Mouse (Mus musculus) G1E (cell line): Measurements from ENCODE around the gene Dok3. TPM values are rescaled to one million over a fixed set of nuclear protein-coding genes. Genes with fewer than 3 reads are reported as not detected.
A peak's percentile ranks its signal among the peaks of the same experiment; 100 is the strongest.
"Not testable (repeated sequence)": the region's sequence is repeated elsewhere in the genome, so short reads cannot be mapped to it uniquely, and the experiment has no call there.

Source experiments
- ATAC-seq: 2 replicates; pipeline ENCODE4 v1.8.0; 2016; ENCODE audit warnings: mild to moderate bottlenecking; ENCODE audit not compliant: insufficient number of reproducible peaks, poor library complexity, low FRiP score, severe bottlenecking; ENCODE audit errors: extremely low read depth
- DNase-seq: peaks from one replicate; pipeline ENCODE4 v3.0.0; 2012; ENCODE audit warnings: low spot score
- H3K27me3 ChIP-seq: 2 replicates; pipeline ENCODE4 v1.6.1; 2012; ENCODE audit warnings: mild to moderate bottlenecking, low read length, inconsistent platforms; ENCODE audit not compliant: insufficient read depth
- H3K36me3 ChIP-seq: replicated peaks from 2 replicates; pipeline ENCODE3; 2012; ENCODE audit warnings: mild to moderate bottlenecking, inconsistent platforms
- H3K4me1 ChIP-seq: 2 replicates; pipeline ENCODE4 v1.6.1; 2012; ENCODE audit warnings: low read depth, low read length, inconsistent platforms, mixed read lengths; ENCODE audit not compliant: insufficient read depth
- H3K4me3 ChIP-seq: 2 replicates; pipeline ENCODE4 v1.5.1; 2012; ENCODE audit warnings: low read depth, mild to moderate bottlenecking, inconsistent platforms, low read length, moderate library complexity, mixed read lengths
- H3K9me3 ChIP-seq: replicated peaks from 2 replicates; pipeline ENCODE4 v1.6.1; 2012; ENCODE audit warnings: inconsistent platforms
- CTCF ChIP-seq: IDR thresholded peaks from 2 replicates; pipeline ENCODE4 v1.5.1; 2012; ENCODE audit warnings: low read depth, low read length, inconsistent platforms, mixed read lengths
- GATA1 ChIP-seq: IDR thresholded peaks from 2 replicates; pipeline ENCODE4 v1.6.1; 2012; ENCODE audit warnings: borderline replicate concordance, low read length, inconsistent platforms, mixed read lengths
- GATA2 ChIP-seq: IDR thresholded peaks from 2 replicates; pipeline ENCODE4 v1.6.1; 2012; ENCODE audit warnings: low read depth, low read length, inconsistent platforms, borderline replicate concordance
- POLR2AphosphoS5 ChIP-seq: IDR thresholded peaks from 2 replicates; pipeline ENCODE4 v1.6.1; 2012; ENCODE audit warnings: low read depth, low read length, inconsistent platforms; ENCODE audit not compliant: insufficient replicate concordance
- TAL1 ChIP-seq: conservative IDR thresholded peaks from 2 replicates; pipeline ENCODE4 v1.6.1; 2012; ENCODE audit warnings: low read depth, low read length, inconsistent platforms, mixed read lengths
- polyA plus RNA-seq: library from polyadenylated mRNA; stranded (reverse); fragments of >175 nt; gene quantifications from 2 replicates; pipeline ENCODE4 v1.2.3, GENCODE M21; 2012
- total RNA-seq, 2 experiments: library from RNA; stranded (forward) in 1 of 2; stranded (reverse) in 1 of 2; fragments of 200-1000 nt in 1 of 2; fragments of >200 nt in 1 of 2; fragmentation: Nextera tagmentation in 1 of 2; gene quantifications; 2 replicates each; pipeline ENCODE4 v1.2.3; 2014 to 2017

The Dok3 gene
- total and polyA plus RNA-seq, 3 experiments, result 1.6 to 11.6 (median 8.8) TPM

DNA sequence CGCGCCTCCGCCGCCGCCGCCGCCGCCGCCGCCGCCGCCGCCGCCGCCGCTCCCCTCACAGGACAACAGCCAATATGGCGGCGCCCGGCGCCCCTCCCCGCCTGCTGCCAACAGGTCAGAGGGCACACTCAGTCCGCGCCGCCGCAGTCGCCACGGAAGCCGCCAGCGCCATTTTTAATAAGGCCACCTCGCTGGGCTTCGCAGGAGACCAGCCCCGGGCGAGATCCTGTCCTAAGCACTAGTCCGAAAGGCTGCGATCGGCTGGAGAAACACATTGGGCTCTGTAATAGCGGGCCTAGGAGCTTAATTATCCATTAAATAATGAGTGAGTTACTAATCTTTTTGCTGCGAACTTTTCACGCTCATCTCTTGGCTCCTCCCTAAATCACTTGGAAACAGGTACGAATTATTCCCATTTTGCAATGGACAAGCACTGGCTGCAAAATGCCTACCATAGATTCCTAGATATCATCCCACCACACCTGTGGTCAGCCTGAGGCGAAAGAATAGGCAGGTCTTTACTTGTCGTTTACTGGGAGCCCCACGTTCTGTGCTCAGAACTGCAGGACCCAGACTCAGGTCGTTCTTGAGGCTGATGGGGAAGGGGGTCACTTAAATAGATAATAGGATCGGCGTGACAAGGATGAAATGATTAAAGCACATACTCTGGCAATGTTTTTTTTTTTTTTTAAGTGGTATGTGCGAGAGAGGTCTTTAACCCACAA is 42.1 kb upstream of the Dok3 start, which contains the start of gene Fam193b:
TSS of gene Fam193b (minus strand) at position 94 of the 725 bp plus-strand sequence.
- ATAC-seq, result peak; percentile 69
- TF ChIP-seq CTCF, result no peak
- no peak for TF ChIP-seq GATA1
- no peak for TF ChIP-seq POLR2AphosphoS5
- TF ChIP-seq TAL1, result no peak
- TF ChIP-seq GATA2, result no peak
- DNase-seq, result peak; percentile 87
- peak within 1 kb of the TSS; percentile 93 for H3K4me3 ChIP-seq
- peaks cover 3% of the 10 kb centered on the region; the same call in 1 of the 2 replicates for H3K9me3 ChIP-seq
- peaks cover 31% of the 10 kb centered on the region for H3K36me3 ChIP-seq
- peaks cover 25% of the 10 kb centered on the region for H3K4me1 ChIP-seq
- H3K27me3 ChIP-seq, result no peaks in the 10 kb centered on the region

DNA sequence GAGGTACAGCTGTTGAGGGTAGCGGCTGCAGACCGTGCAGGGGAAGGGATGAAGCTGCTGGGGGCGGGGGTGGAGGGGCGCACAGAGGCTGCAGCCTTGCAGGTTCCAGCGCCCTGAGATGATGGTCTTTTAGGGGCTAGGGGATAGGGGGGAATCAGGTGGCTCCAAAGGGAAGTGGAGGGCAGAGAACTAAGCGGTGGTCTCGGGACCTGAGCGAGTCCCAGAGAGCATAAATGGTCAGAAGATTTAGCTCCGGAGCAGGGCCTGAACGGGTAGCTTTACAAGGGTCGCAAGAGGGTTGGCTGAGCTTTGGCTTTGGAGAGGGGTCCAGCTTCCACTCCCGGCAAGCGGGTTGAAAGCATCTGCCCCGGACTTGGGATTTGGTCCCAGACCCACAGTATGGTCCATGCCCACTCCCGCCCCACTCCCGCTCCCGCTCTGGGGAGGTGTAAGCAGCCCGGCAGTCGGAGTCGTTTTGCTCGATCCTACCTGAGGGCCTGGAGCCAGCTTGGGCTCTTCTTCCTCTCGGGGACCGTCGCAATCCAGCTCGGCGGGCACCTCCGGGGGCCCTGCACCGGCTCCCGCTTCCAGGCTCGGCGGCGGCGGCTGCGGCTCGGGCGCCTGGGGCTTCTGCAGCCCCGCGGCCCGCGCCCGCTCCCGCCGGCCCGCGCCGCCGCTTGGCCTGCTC is 41.3 kb upstream of the Dok3 start:
- no peak for TF ChIP-seq GATA1
- TF ChIP-seq POLR2AphosphoS5, result no peak
- no peak for TF ChIP-seq GATA2
- TF ChIP-seq TAL1, result no peak
- TF ChIP-seq CTCF, result no peak
- H3K9me3 ChIP-seq, result peaks cover 3% of the 10 kb centered on the region; the same call in 1 of the 2 replicates
- peaks cover 38% of the 10 kb centered on the region for H3K36me3 ChIP-seq
- H3K4me3 ChIP-seq, result peak overlapping the region; percentile 93
- peak; percentile 57 for DNase-seq
- no peaks in the 10 kb centered on the region for H3K27me3 ChIP-seq
- H3K4me1 ChIP-seq, result peaks cover 27% of the 10 kb centered on the region
- peak; percentile 47; the same call in 1 of the 2 replicates for ATAC-seq

DNA sequence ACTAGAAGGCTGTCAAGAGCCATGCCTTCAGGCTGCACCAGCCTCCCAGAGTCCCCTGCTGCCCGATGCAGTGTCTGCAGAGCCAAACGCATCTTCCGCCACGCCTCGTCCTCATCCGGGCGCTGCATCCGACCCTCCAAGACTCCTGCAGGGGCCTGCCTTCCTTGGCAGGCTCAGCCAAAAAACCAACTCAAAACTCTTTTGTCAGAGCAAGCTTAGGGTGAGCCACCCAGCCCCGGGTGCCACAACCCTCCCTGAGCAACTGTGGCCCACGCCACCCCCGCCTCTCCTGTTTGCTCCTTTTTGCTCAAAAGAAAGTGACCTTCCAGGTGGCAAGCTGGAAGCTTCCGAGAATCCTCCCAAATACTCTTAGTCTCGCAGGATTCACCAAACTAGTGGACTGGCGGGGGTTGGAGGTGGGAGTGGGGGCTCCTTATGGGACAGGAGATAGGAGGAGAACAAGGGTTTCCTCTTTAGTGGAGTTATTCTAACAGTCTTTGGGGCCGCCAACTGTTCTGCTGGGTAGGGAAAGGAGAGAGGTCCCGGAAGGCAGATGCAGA is 40.7 kb upstream of the Dok3 start:
- DNase-seq (no peak), ATAC-seq (no peak)
- TF ChIP-seq GATA1 (no peak), TAL1 (no peak), POLR2AphosphoS5 (no peak), CTCF (no peak), GATA2 (no peak)
- Histone ChIP-seq H3K4me1 (peaks cover 27% of the 10 kb centered on the region), H3K36me3 (peaks cover 45% of the 10 kb centered on the region), H3K27me3 (no peaks in the 10 kb centered on the region), H3K4me3 (peak overlapping the region; percentile 93), H3K9me3 (peaks cover 3% of the 10 kb centered on the region; the same call in 1 of the 2 replicates)

DNA sequence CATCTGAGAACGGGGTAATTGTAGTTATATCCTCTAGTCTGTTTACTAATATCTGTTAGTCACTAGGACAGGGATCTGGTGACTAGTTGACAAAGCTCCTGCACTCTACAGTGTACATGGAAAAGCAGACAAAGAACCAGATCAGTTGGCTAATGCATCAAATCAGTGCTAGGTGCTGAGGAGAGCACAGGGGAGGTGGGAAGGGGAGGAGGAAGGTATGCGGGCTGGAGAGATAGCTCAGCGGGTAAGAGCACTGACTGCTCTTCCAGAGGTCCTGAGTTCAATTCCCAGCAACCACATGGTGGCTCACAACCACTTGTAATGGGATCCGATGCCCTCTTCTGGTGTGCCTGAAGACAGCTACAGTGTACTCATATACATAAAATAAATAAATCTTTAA is 39.4 kb upstream of the Dok3 start:
- not testable (repeated sequence) for DNase-seq, H3K27me3 ChIP-seq, ATAC-seq, H3K4me3 ChIP-seq, H3K9me3 ChIP-seq
- Histone ChIP-seq H3K36me3 (peaks cover 57% of the 10 kb centered on the region), H3K4me1 (peaks cover 27% of the 10 kb centered on the region)

DNA sequence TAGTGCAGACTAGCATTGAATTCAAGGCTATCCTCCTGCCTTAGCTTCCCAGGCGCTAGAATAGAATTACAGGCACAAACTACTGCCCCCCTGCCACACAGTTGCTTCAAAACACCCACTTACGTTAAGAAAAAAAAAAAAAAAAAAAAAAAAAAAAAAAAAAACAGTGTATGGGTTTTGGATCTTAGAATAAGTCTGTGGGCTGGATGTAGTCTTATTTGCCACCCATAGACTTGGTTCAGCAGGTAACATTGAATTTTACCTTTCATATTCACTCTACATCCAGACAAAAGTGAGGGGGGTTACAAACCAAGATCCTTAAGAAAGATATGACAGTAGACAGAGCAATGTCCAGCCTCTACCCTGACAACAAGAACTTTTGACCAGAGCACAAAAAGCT is 38.9 kb upstream of the Dok3 start:
- peaks cover 27% of the 10 kb centered on the region for H3K4me1 ChIP-seq
- H3K36me3 ChIP-seq, result peaks cover 62% of the 10 kb centered on the region
- H3K4me3 ChIP-seq, result no peak overlapping the region
- ATAC-seq (no peak), DNase-seq (no peak)
- no peaks in the 10 kb centered on the region for H3K9me3 ChIP-seq
- no peak for TF ChIP-seq TAL1
- no peak for TF ChIP-seq GATA1
- TF ChIP-seq GATA2, result no peak
- TF ChIP-seq CTCF, result no peak
- no peak for TF ChIP-seq POLR2AphosphoS5
- H3K27me3 ChIP-seq, result no peaks in the 10 kb centered on the region

DNA sequence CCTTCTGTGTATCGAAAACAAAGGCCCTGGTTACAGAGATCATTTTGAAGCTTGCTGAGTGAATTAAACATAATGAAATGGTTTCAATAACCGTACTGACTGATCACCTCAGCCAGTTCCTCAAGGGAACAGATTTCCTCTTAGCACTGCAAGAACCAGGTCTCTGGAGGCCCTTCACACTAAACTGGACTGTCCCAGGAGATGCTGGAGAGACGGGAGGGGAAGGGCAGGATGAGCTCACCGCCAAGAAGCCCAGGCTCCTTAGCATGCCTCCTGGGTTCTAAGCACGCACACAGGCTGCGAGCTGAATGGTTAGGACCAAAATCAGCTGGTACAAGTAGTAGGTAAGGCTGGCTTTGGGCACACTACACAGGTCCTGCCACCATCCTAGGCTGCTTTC is 37.9 kb upstream of the Dok3 start:
- TF ChIP-seq POLR2AphosphoS5, result no peak
- TF ChIP-seq CTCF, result no peak
- no peak for TF ChIP-seq TAL1
- no peak for TF ChIP-seq GATA2
- no peak for TF ChIP-seq GATA1
- Histone ChIP-seq H3K4me3 (no peak overlapping the region), H3K9me3 (no peaks in the 10 kb centered on the region), H3K27me3 (no peaks in the 10 kb centered on the region), H3K4me1 (peaks cover 25% of the 10 kb centered on the region), H3K36me3 (peaks cover 70% of the 10 kb centered on the region)
- no peak for DNase-seq
- no peak for ATAC-seq
